Mouse (Mus musculus): ENCODE results near the gene Zfp598. TPM values are rescaled to one million over a fixed set of nuclear protein-coding genes. Genes with fewer than 3 reads are reported as not detected.

Zfp598 gene
- total and polyA plus RNA-seq, 2 experiments from 2014 or later = 16.4 to 40.0 TPM

DNA sequence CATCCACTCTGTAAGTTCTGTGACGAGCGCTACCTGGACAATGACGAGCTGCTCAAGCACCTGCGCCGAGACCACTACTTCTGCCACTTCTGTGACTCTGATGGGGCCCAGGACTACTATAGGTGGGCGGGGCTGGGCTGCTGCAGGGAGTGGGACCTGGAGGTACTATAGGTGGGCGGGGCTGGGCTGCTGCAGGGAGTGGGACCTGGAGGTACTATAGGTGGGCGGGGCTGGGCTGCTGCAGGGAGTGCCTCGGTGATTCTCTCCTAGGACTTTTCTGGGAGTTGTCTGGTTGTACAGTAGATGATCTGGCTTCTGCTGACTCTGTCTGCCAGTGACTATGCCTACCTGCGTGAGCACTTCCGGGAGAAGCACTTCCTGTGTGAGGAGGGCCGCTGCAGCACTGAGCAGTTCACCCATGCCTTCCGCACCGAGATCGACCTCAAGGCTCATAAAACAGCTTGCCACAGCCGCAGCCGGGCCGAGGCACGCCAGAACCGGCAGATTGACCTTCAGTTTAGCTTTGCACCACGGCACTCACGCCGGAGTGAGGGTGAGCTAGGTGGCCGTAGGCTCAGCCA is 8.1 kb downstream of the Zfp598 start:
- no peak for DNase-seq (ENCODE audit: low spot score)
- no peak for ATAC-seq (ENCODE audit: low FRiP score)
- H3K9me3 ChIP-seq (ENCODE audit: low read length) = no peaks in the 10 kb centered on the region
- no peak overlapping the region for H3K9ac ChIP-seq (replicated peaks; ENCODE audit: low read length, poor library complexity, severe bottlenecking)
- no peak overlapping the region for H3K27ac ChIP-seq (ENCODE audit: low read depth, low read length)
- H3K36me3 ChIP-seq (ENCODE audit: insufficient read depth, low read length) = peaks cover 57% of the 10 kb centered on the region
- H3K4me1 ChIP-seq (ENCODE audit: insufficient read depth, low read length) = no peaks in the 10 kb centered on the region
- no peak overlapping the region for H3K4me2 ChIP-seq (ENCODE audit: low read depth, low read length, poor library complexity, severe bottlenecking)
- no peaks in the 10 kb centered on the region for H3K27me3 ChIP-seq (ENCODE audit: insufficient read depth, low read length)
- no peak overlapping the region for H3K4me3 ChIP-seq (ENCODE audit: low read depth, low read length)
- no peak for TF ChIP-seq CTCF (IDR thresholded peaks at IDR 0.05)
- 97% methylated on average over 24 of the region's 24 CpGs for WGBS

DNA sequence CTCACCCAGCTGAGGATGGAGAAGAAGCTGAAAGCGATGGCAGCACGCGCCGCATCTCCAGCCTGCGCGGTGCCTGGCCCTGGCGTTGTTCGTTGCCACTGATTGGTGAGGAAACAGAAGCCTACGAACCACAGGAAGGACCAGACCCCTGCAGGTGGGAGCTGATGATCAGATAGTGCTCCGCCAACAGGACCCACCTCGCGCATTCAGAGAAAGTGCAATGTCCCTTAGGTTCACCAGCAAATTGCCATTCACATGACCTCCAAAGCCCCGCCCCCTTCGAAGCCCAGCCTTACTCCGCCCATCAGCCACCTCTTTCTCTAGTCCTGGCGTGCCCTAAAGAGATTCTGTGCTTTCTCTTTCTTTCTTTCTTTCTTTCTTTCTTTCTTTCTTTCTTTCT is 17.0 kb downstream of the Zfp598 start:
- Histone ChIP-seq H3K9me3 (ENCODE audit: low read length) (no peaks in the 10 kb centered on the region), H3K27ac (ENCODE audit: low read depth, low read length) (no peak overlapping the region), H3K27me3 (ENCODE audit: insufficient read depth, low read length) (no peaks in the 10 kb centered on the region), H3K9ac (replicated peaks; ENCODE audit: low read length, poor library complexity, severe bottlenecking) (no peak overlapping the region), H3K36me3 (ENCODE audit: insufficient read depth, low read length) (peaks cover 22% of the 10 kb centered on the region), H3K4me1 (ENCODE audit: insufficient read depth, low read length) (peaks cover 14% of the 10 kb centered on the region), H3K4me2 (ENCODE audit: low read depth, low read length, poor library complexity, severe bottlenecking) (peak overlapping the region; percentile 18; the same call in 1 of the 2 replicates), H3K4me3 (ENCODE audit: low read depth, low read length) (no peak overlapping the region)
- ATAC-seq (ENCODE audit: low FRiP score) = no peak
- WGBS = 39% methylated on average over 16 of the region's 16 CpGs
- no peak for DNase-seq (ENCODE audit: low spot score)
- no peak for TF ChIP-seq CTCF (IDR thresholded peaks at IDR 0.05)

DNA sequence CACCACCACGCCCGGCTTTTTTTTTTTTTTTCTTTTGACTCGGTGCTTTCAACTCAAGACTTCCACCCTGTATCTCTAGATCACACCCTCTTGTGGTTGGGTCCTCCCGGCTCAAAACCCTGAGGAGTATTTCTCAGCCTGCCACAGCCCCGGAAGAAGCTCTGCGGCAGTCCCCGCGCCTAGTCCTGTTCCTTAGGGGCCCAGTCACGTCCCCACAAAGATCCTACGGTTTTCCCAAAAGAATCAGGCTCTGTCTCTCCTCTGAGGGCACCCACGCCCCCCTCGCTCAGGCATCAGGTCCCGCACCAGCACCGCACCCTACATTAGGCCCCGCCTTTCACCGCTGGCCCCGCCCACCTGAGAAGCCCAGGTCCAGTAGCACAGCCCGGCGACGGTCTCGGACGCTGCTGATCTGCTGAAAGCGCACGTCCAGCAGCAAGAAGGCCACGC is 17.7 kb downstream of the Zfp598 start:
- no peak for TF ChIP-seq CTCF (IDR thresholded peaks at IDR 0.05)
- Histone ChIP-seq H3K9me3 (ENCODE audit: low read length) (no peaks in the 10 kb centered on the region), H3K4me3 (ENCODE audit: low read depth, low read length) (peak overlapping the region; percentile 64), H3K4me1 (ENCODE audit: insufficient read depth, low read length) (peaks cover 14% of the 10 kb centered on the region), H3K4me2 (ENCODE audit: low read depth, low read length, poor library complexity, severe bottlenecking) (peak overlapping the region; percentile 65), H3K9ac (replicated peaks; ENCODE audit: low read length, poor library complexity, severe bottlenecking) (peak overlapping the region; percentile 44; the same call in 1 of the 2 replicates), H3K27me3 (ENCODE audit: insufficient read depth, low read length) (no peaks in the 10 kb centered on the region), H3K27ac (ENCODE audit: low read depth, low read length) (no peak overlapping the region), H3K36me3 (ENCODE audit: insufficient read depth, low read length) (peaks cover 17% of the 10 kb centered on the region)
- DNase-seq (ENCODE audit: low spot score) = no peak
- no peak for ATAC-seq (ENCODE audit: low FRiP score)
- WGBS = 2% methylated on average over 25 of the region's 25 CpGs

DNA sequence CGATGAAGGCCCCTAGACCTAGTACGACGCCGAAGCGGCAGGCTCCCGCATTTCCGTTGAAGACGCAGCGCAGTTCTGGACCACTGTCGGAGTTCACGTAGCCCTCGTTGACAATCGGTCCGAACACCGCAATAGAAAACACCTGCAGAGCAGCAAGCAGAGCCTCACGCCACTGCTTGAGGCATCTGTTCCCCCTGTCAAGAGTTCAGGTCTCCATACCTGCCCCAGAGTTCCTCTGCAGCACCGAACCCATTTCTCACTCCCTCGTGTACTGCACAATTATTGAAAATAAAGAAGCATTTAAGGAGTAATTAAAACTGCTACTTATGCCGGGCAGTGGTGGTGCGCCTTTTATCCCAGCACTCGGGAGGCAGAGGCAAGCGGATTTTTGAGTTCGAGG is 18.1 kb downstream of the Zfp598 start:
- H3K4me2 ChIP-seq (ENCODE audit: low read depth, low read length, poor library complexity, severe bottlenecking) = peak overlapping the region; percentile 65
- ATAC-seq (ENCODE audit: low FRiP score) = no peak
- no peaks in the 10 kb centered on the region for H3K9me3 ChIP-seq (ENCODE audit: low read length)
- no peak for TF ChIP-seq CTCF (IDR thresholded peaks at IDR 0.05)
- no peak for DNase-seq (ENCODE audit: low spot score)
- H3K27me3 ChIP-seq (ENCODE audit: insufficient read depth, low read length) = no peaks in the 10 kb centered on the region
- H3K4me3 ChIP-seq (ENCODE audit: low read depth, low read length) = peak overlapping the region; percentile 64
- no peak overlapping the region for H3K27ac ChIP-seq (ENCODE audit: low read depth, low read length)
- peak overlapping the region; percentile 44; the same call in 1 of the 2 replicates for H3K9ac ChIP-seq (replicated peaks; ENCODE audit: low read length, poor library complexity, severe bottlenecking)
- H3K4me1 ChIP-seq (ENCODE audit: insufficient read depth, low read length) = peaks cover 14% of the 10 kb centered on the region
- 21% methylated on average over 23 of the region's 23 CpGs for WGBS
- H3K36me3 ChIP-seq (ENCODE audit: insufficient read depth, low read length) = peaks cover 18% of the 10 kb centered on the region

DNA sequence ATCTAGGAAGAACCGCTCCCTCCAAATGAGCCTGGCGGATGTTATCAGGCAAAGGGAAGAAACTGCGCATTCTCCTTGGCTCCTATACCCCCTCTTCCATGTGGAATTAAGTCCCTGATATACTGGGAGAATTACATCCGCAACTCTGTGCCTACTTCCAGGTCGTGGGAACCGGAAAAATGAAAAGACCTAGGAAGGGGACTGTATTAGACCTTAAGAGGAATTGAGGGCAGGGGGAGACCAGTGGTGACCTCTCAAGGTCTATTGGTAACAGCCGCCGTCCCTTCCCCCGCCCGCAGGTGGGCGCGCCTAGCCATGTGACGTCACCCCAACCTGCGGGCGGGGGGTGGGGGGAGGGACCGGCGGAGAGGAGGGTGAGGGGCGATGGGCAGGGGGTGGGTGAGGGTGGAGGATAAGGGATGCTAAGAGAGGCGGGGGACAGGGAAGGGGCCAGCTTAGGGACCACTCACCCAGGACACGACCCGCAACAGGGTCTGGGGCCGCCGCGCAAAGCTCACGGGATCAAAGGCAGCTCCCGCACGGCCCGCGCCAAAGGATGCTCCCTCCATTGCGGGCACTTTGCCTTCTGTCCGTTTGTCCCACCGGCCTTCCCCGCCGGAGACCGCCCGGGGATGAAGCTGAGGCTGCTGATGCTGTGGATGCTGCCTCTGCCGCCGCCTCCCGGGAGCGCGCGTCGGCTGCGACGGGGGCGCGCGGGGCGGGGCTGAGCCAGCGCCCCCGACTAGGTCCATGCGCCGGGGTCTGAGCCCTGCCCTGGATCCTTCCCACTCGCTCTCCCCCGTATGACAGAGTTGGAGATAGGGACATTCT is 20.0 kb downstream of the Zfp598 start, which contains the start of gene Syngr3:
TSS of gene Syngr3 (minus strand) at position 705 of the 831 bp plus-strand sequence.
- H3K4me2 ChIP-seq (ENCODE audit: low read depth, low read length, poor library complexity, severe bottlenecking) = peak within 1 kb of the TSS; percentile 65
- H3K27me3 ChIP-seq (ENCODE audit: insufficient read depth, low read length) = no peaks in the 10 kb centered on the region
- WGBS = 2% methylated on average over 52 of the region's 55 CpGs
- H3K4me3 ChIP-seq (ENCODE audit: low read depth, low read length) = peak within 1 kb of the TSS; percentile 64
- H3K27ac ChIP-seq (ENCODE audit: low read depth, low read length) = peak within 1 kb of the TSS; percentile 89
- 0 out of 2 replicates have a peak, but pooled peaks have one; percentile 15 for TF ChIP-seq CTCF (IDR thresholded peaks at IDR 0.05)
- peak within 1 kb of the TSS; percentile 93 for H3K9ac ChIP-seq (replicated peaks; ENCODE audit: low read length, poor library complexity, severe bottlenecking)
- no peaks in the 10 kb centered on the region for H3K9me3 ChIP-seq (ENCODE audit: low read length)
- ATAC-seq (ENCODE audit: low FRiP score) (peak; percentile 76), DNase-seq (ENCODE audit: low spot score) (peak; percentile 70)
- H3K36me3 ChIP-seq (ENCODE audit: insufficient read depth, low read length) = peaks cover 23% of the 10 kb centered on the region
- peaks cover 14% of the 10 kb centered on the region for H3K4me1 ChIP-seq (ENCODE audit: insufficient read depth, low read length)

DNA sequence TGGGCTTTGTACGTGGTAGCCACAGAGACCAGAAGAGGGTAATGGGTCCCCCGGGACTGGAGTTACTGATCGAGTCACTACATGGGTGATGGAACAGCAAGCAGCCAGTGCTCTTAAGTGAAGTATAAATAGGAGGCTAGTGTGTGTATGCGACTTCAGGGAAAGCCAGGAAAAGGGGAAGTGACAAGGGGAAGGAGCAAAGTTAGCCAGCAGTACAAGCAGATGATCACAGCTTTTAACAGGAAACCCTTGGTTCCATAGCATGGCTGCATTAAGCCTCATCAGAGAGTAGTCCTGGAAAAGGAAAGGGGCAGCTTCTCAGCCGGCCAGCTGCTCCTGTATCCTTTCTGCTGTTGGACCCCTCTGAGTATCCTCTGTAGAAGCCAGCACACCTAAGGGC is 22.9 kb downstream of the Zfp598 start:
- Histone ChIP-seq H3K9ac (replicated peaks; ENCODE audit: low read length, poor library complexity, severe bottlenecking) (no peak overlapping the region), H3K4me1 (ENCODE audit: insufficient read depth, low read length) (peaks cover 14% of the 10 kb centered on the region), H3K4me2 (ENCODE audit: low read depth, low read length, poor library complexity, severe bottlenecking) (no peak overlapping the region), H3K9me3 (ENCODE audit: low read length) (no peaks in the 10 kb centered on the region), H3K27me3 (ENCODE audit: insufficient read depth, low read length) (no peaks in the 10 kb centered on the region), H3K4me3 (ENCODE audit: low read depth, low read length) (no peak overlapping the region), H3K36me3 (ENCODE audit: insufficient read depth, low read length) (peaks cover 9% of the 10 kb centered on the region; the same call in 1 of the 2 replicates), H3K27ac (ENCODE audit: low read depth, low read length) (no peak overlapping the region)
- 87% methylated on average over 5 of the region's 5 CpGs for WGBS
- no peak for DNase-seq (ENCODE audit: low spot score)
- no peak for TF ChIP-seq CTCF (IDR thresholded peaks at IDR 0.05)
- ATAC-seq (ENCODE audit: low FRiP score) = no peak
